Mouse (Mus musculus) right cerebral cortex, postnatal 10 days (tissue): Measurements from ENCODE around the gene Pax5.

Experiments used
- DNase-seq, 2 experiments: peaks; one replicate each; pipeline ENCODE4 v3.0.0; 2021; ENCODE audit warnings: low spot score in 2 of 2

Pax5 gene

GRCm38 (mm10) chr4:44597965-44598364, 112.3 kb downstream of the Pax5 start:
- DNase-seq, result no peak

- no peak for DNase-seq
Measured at GRCm38 (mm10) chr4:44593091-44593490, 117.2 kb downstream of the Pax5 start.

GRCm38 (mm10) chr4:44582687-44583086, 127.6 kb downstream of the Pax5 start:
- DNase-seq, result no peak

- no peak for DNase-seq
Measured at GRCm38 (mm10) chr4:44578591-44578990, 131.7 kb downstream of the Pax5 start.

GRCm38 (mm10) chr4:44577293-44577692, 133.0 kb downstream of the Pax5 start:
- peak in 1 of 2 experiments; percentile 49 for DNase-seq

- DNase-seq, result no peak
Measured at GRCm38 (mm10) chr4:44576786-44577185, 133.5 kb downstream of the Pax5 start.

- no peak for DNase-seq
Measured at GRCm38 (mm10) chr4:44573017-44573416, 137.3 kb downstream of the Pax5 start.

- DNase-seq, result no peak
Measured at GRCm38 (mm10) chr4:44572373-44572772, 137.9 kb downstream of the Pax5 start.

- no peak for DNase-seq
Measured at GRCm38 (mm10) chr4:44569138-44569537, 141.1 kb downstream of the Pax5 start.

GRCm38 (mm10) chr4:44568666-44569065, 141.6 kb downstream of the Pax5 start:
- no peak for DNase-seq

- no peak for DNase-seq
Measured at GRCm38 (mm10) chr4:44566401-44566800, 143.9 kb downstream of the Pax5 start.

GRCm38 (mm10) chr4:44565126-44566082, 144.9 kb downstream of the Pax5 start:
- DNase-seq, result no peak

GRCm38 (mm10) chr4:44564602-44565001, 145.7 kb downstream of the Pax5 start:
- DNase-seq, result peak; percentile 74 to 85

- no peak for DNase-seq
Measured at GRCm38 (mm10) chr4:44560956-44561355, 149.3 kb downstream of the Pax5 start.

GRCm38 (mm10) chr4:44558564-44558955, 151.7 kb downstream of the Pax5 start:
- no peak for DNase-seq

GRCm38 (mm10) chr4:44557815-44558563, 152.3 kb downstream of the Pax5 start:
- DNase-seq, result peak; percentile 59 to 74

- peak; percentile 30 to 49 for DNase-seq
Measured at GRCm38 (mm10) chr4:44556586-44557281, 153.6 kb downstream of the Pax5 start.

- no peak for DNase-seq
Measured at GRCm38 (mm10) chr4:44555576-44555975, 154.7 kb downstream of the Pax5 start.

- no peak for DNase-seq
Measured at GRCm38 (mm10) chr4:44551470-44551869, 158.8 kb downstream of the Pax5 start.

- no peak for DNase-seq
Measured at GRCm38 (mm10) chr4:44549029-44549428, 161.3 kb downstream of the Pax5 start.

GRCm38 (mm10) chr4:44545669-44546068, 164.6 kb downstream of the Pax5 start:
- DNase-seq, result no peak

GRCm38 (mm10) chr4:44544495-44544894, 165.8 kb downstream of the Pax5 start:
- no peak for DNase-seq
